ENCODE assay signal across 8 mouse cellular contexts in genomic region chrX:12677396-12677795, GRCm38 (mm10). TPM values are rescaled to one million over a fixed set of nuclear protein-coding genes. Genes with fewer than 3 reads are reported as not detected.
A peak's percentile ranks its signal among the peaks of the same experiment; 100 is the strongest.
DNase-seq lines count a peak whose midpoint lies in the region; ATAC-seq and TF ChIP-seq lines count a peak whose summit lies in the region.

No protein-coding gene starts in this region.

- H3K4me1 ChIP-seq in heart, embryonic 11.5 days (ENCODE audit: control insufficient read depth, insufficient read depth, low read length) = no peaks in the 10 kb centered on the region
- H3K4me1 ChIP-seq in midbrain, postnatal 0 days (ENCODE audit: insufficient read depth, low read length) = no peaks in the 10 kb centered on the region; the same call in 1 of the 2 replicates

- ATAC-seq in heart, embryonic 11.5 days (replicated peaks; ENCODE audit: insufficient number of reproducible peaks, low FRiP score, low TSS enrichment) = no peak
- no peak for ATAC-seq in midbrain, postnatal 0 days (ENCODE audit: low FRiP score)

- H3K4me3 ChIP-seq in heart, embryonic 11.5 days (ENCODE audit: low read depth, low read length) = no peak overlapping the region
- H3K4me3 ChIP-seq in midbrain, postnatal 0 days (ENCODE audit: low read depth, low read length) = no peak overlapping the region

- H3K9me3 ChIP-seq in heart, embryonic 11.5 days (replicated peaks; ENCODE audit: control insufficient read depth, low read length) = no peaks in the 10 kb centered on the region
- H3K9me3 ChIP-seq in midbrain, postnatal 0 days (ENCODE audit: low read length) = no peaks in the 10 kb centered on the region

- no peak overlapping the region for H3K9ac ChIP-seq in heart, embryonic 11.5 days (ENCODE audit: low read depth, low read length)
- no peak overlapping the region for H3K9ac ChIP-seq in midbrain, postnatal 0 days (replicated peaks; ENCODE audit: low read length, poor library complexity, severe bottlenecking)

- no peaks in the 10 kb centered on the region for H3K36me3 ChIP-seq in heart, embryonic 11.5 days (ENCODE audit: control insufficient read depth, insufficient read depth, low read length)
- H3K36me3 ChIP-seq in midbrain, postnatal 0 days (ENCODE audit: insufficient read depth, low read length) = peaks cover 4% of the 10 kb centered on the region; the same call in 1 of the 2 replicates

- DNase-seq in heart, adult 18-20 months = peak; percentile 42 to 87
- peak; percentile 36 to 61 for DNase-seq in CD8-positive naive resting alpha-beta T cell, adult 2 months (ENCODE audit: low read depth in 2 of 2, low spot score in 2 of 2)
- DNase-seq in c-Kit-positive CD71-negative TER-119-negative erythroid progenitor cells, embryonic 14.5 days (ENCODE audit: low read depth) = peak; percentile 58
- DNase-seq in gastrocnemius, adult 18-20 months (ENCODE audit: low spot score) = peak; percentile 58
- DNase-seq in layer of hippocampus, postnatal 10 days (ENCODE audit: low spot score in 2 of 2) = peak; percentile 66 to 75
- peak; percentile 84 for DNase-seq in midbrain, postnatal 0 days (ENCODE audit: low spot score)
- peak; percentile 78 for DNase-seq in testis, postnatal 10 days (ENCODE audit: low spot score)

- H3K27ac ChIP-seq in heart, embryonic 11.5 days (ENCODE audit: low read depth, low read length) = no peak overlapping the region
- H3K27ac ChIP-seq in midbrain, postnatal 0 days (ENCODE audit: low read depth, low read length) = no peak overlapping the region

- TF ChIP-seq CTCF in midbrain, postnatal 0 days (IDR thresholded peaks at IDR 0.05) = peak; percentile 80

- WGBS in heart, embryonic 11.5 days (ENCODE audit: insufficient replicate concordance) = 33% methylated on average over 6 of the region's 6 CpGs
- 24% methylated on average over 6 of the region's 6 CpGs for WGBS in midbrain, postnatal 0 days

- no peak overlapping the region for H3K4me2 ChIP-seq in heart, embryonic 11.5 days
- H3K4me2 ChIP-seq in midbrain, postnatal 0 days (ENCODE audit: low read depth, low read length, poor library complexity, severe bottlenecking) = no peak overlapping the region

- peaks cover 5% of the 10 kb centered on the region; the same call in 1 of the 2 replicates for H3K27me3 ChIP-seq in heart, embryonic 11.5 days (ENCODE audit: control insufficient read depth, insufficient read depth, low read length)
- H3K27me3 ChIP-seq in midbrain, postnatal 0 days (ENCODE audit: insufficient read depth, low read length) = no peaks in the 10 kb centered on the region

RNA-seq across cellular contexts. Expression of gene 1810030O07Rik, which starts 3.9 kb away (rescaled TPM):
- total RNA-seq in heart, adult 18-20 months (2021) = 10 to 100 TPM; 11.3 to 16.7 TPM
- 23.1 and 23.8 TPM in 2 replicates for polyA plus RNA-seq in heart, embryonic 11.5 days (2014; fragmentation: Nextera tagmentation; extraction: Ambion mirVana)
- total RNA-seq in gastrocnemius, adult 18-20 months (2021) = 1 to 10 TPM; 6.1 to 9.1 TPM
- 10 to 100 TPM; 16.3 to 16.4 TPM for total RNA-seq in layer of hippocampus, postnatal 10 days (2021)
- 19.3 and 23.8 TPM in 2 replicates for total RNA-seq in midbrain, postnatal 0 days (2014; rRNA removed)
- polyA plus RNA-seq in midbrain, postnatal 0 days (2015; fragmentation: Nextera tagmentation; extraction: Ambion mirVana) = 19.1 and 19.3 TPM in 2 replicates
